Mouse (Mus musculus) NIH3T3 (cell line): ENCODE results near the gene Fam131c.

Experiments used
- DNase-seq: peaks from one replicate; pipeline ENCODE4 v3.0.0-alpha.2; 2012; ENCODE audit warnings: low read depth

Gene Fam131c

GRCm38 (mm10) chr4:141359222-141359621, 8.8 kb upstream of the Fam131c start:
- no peak for DNase-seq

GRCm38 (mm10) chr4:141360846-141361245, 7.2 kb upstream of the Fam131c start:
- DNase-seq, result peak; percentile 67

GRCm38 (mm10) chr4:141362937-141363548, 5.0 kb upstream of the Fam131c start:
- peak; percentile 85 for DNase-seq

- no peak for DNase-seq
Observed at GRCm38 (mm10) chr4:141365126-141365525, 2.9 kb upstream of the Fam131c start.

- peak; percentile 38 for DNase-seq
Observed at GRCm38 (mm10) chr4:141365876-141366275, 2.1 kb upstream of the Fam131c start.

GRCm38 (mm10) chr4:141372426-141372825, 4.4 kb downstream of the Fam131c start:
- DNase-seq, result peak; percentile 45

- DNase-seq, result no peak
Observed at GRCm38 (mm10) chr4:141379674-141380073, 11.7 kb downstream of the Fam131c start.

GRCm38 (mm10) chr4:141382406-141382805, 14.4 kb downstream of the Fam131c start:
- no peak for DNase-seq

- peak; percentile 78 for DNase-seq
Observed at GRCm38 (mm10) chr4:141385275-141385674, 17.3 kb downstream of the Fam131c start.

- peak; percentile 34 for DNase-seq
Observed at GRCm38 (mm10) chr4:141386150-141386549, 18.1 kb downstream of the Fam131c start.

- peak; percentile 91 for DNase-seq
Observed at GRCm38 (mm10) chr4:141387093-141387784, 19.2 kb downstream of the Fam131c start.

- DNase-seq, result no peak
Observed at GRCm38 (mm10) chr4:141387933-141388332, 19.9 kb downstream of the Fam131c start.

- no peak for DNase-seq
Observed at GRCm38 (mm10) chr4:141389366-141390150, 21.5 kb downstream of the Fam131c start.

- DNase-seq, result no peak
Observed at GRCm38 (mm10) chr4:141391293-141391692, 23.3 kb downstream of the Fam131c start.

- no peak for DNase-seq
Observed at GRCm38 (mm10) chr4:141394751-141395150, 26.7 kb downstream of the Fam131c start.

- no peak for DNase-seq
Observed at GRCm38 (mm10) chr4:141397861-141398260, 29.8 kb downstream of the Fam131c start.

GRCm38 (mm10) chr4:141398545-141398944, 30.5 kb downstream of the Fam131c start, which contains the start of gene Clcnka:
TSS of gene Clcnka (minus strand) at chr4:141398724.
- no peak for DNase-seq

- DNase-seq, result no peak
Observed at GRCm38 (mm10) chr4:141400171-141400570, 32.2 kb downstream of the Fam131c start.

- DNase-seq, result peak; percentile 91
Observed at GRCm38 (mm10) chr4:141404518-141405313, 36.7 kb downstream of the Fam131c start.

GRCm38 (mm10) chr4:141405314-141405622, 37.2 kb downstream of the Fam131c start:
- DNase-seq, result no peak

GRCm38 (mm10) chr4:141406516-141407299, 38.7 kb downstream of the Fam131c start:
- peak; percentile 80 for DNase-seq
